Mouse (Mus musculus) left cerebral cortex, adult 2 months (tissue): ENCODE measurements around the gene Lrch1. TPM values are rescaled to one million over a fixed set of nuclear protein-coding genes. Genes with fewer than 3 reads are reported as not detected.
A peak's percentile ranks its signal among the peaks of the same experiment; 100 is the strongest.

ENCODE experiments used
- DNase-seq, 2 experiments: peaks; one replicate each; pipeline ENCODE4 v3.0.0; 2021 to 2022; ENCODE audit warnings: low spot score in 2 of 2, mixed read lengths in 1 of 2; ENCODE audit errors: extremely low spot score in 1 of 2
- H3K27ac ChIP-seq: fragments of 200-600 bp; 2 replicates; pipeline ENCODE4 v1.8.1; 2022
- H3K4me3 ChIP-seq: fragments of 200-600 bp; 2 replicates; pipeline ENCODE4 v1.8.1; 2022
- CTCF ChIP-seq: fragments of 200-600 bp; IDR thresholded peaks from 2 replicates; pipeline ENCODE4 v1.8.1; 2022; ENCODE audit warnings: antibody characterized with exemption, mild to moderate bottlenecking, moderate library complexity
- intact Hi-C: fragments of 180-260 bp; cut with DNase I; formaldehyde crosslinking; loops from one replicate; pipeline ENCODE4 v1.15.1; 2025
- total RNA-seq, 2 experiments: library from RNA; stranded (reverse); gene quantifications; 2 replicates each; pipeline ENCODE4 v1.2.3; 2021

Gene Lrch1
- total RNA-seq, 2 experiments from 2014 or later = 14.8 to 16.3 TPM

DNA sequence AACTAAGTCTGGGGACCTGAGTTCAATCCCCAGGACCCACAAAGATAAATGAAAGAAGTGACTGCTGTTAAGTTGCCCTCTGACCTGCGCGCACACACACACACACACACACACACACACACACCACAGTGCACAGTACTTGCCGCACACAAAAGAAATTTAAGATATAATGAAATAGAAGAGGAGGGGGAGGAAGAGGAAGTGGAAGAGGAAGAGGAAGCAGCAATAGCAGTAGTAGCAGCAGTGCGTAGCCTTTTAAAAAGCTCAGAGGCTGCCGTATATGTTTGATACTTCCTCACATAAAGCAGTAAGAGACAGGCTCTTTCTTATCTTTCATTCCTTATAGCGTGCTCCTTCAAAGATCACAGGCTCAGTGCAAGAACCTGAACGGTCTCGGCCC, 92.2 kb downstream of the Lrch1 start:
- no peak overlapping the region for H3K27ac ChIP-seq
- no peak for DNase-seq
- H3K4me3 ChIP-seq = no peak overlapping the region
- no peak for TF ChIP-seq CTCF
- intact Hi-C loops = no loop called here

DNA sequence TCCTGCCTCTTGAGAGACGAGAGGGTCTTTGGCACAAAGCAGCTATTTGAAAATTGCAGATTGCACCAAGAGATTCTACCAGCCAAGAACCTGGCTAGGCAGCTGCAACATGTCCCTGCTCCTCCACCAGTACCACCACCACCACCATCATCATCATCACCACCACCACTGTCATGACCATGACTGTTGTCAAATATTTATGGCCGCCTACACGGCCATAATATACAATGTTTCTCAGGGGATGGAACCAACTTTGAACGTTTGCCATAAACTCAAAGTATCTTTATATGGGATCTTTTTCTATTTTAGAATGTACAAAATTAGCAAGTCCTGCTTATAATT, 93.9 kb downstream of the Lrch1 start:
- H3K4me3 ChIP-seq = no peak overlapping the region
- TF ChIP-seq CTCF = no peak
- H3K27ac ChIP-seq = no peak overlapping the region
- no peak for DNase-seq
- intact Hi-C loops = loop anchor here (5.0 kb wide), 2 partner anchors 64 to 94 kb away; partner anchors contain the start of gene Lrch1

DNA sequence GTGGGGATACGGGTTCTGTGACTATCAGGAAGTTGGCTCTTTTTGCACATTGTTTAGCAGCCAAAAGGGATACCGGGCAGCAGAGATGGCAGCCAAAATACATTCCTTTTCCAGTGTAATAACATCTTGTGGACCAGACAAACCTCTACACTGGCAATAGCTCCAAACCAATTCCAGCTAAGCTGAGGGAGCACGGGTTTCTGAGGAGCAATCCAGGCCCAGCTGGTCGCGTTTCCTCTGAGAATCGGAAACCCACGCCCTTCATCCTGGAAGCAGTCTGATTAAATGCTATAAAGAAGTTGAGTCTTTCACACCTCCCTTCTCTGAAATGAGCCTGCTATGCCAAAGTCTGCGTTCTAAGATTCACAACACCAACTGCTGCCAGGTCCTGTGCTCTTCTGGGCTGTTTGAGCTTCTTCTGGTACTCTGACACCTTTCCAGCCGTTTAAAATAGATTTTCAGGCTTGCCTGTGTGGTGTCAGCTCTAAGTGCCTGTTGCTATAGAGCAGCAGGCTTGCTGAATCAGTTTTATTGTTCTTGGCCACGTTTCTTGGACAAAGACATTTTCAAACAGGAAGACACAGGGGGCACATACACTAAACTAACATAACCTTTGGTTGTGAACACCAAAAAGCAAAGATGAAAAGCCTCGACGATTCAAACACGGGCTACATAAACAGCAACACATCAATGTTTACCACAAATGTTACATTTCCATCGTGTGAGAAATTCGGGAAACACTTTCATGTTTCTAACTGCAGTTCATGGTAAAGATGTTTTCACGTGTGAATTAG, 94.5 kb downstream of the Lrch1 start:
- no peak overlapping the region for H3K27ac ChIP-seq
- TF ChIP-seq CTCF = no peak
- no peak overlapping the region for H3K4me3 ChIP-seq
- intact Hi-C loops = loop anchor here (5.0 kb wide), 2 partner anchors 64 to 94 kb away; partner anchors contain the start of gene Lrch1
- DNase-seq = peak; percentile 32 to 50

DNA sequence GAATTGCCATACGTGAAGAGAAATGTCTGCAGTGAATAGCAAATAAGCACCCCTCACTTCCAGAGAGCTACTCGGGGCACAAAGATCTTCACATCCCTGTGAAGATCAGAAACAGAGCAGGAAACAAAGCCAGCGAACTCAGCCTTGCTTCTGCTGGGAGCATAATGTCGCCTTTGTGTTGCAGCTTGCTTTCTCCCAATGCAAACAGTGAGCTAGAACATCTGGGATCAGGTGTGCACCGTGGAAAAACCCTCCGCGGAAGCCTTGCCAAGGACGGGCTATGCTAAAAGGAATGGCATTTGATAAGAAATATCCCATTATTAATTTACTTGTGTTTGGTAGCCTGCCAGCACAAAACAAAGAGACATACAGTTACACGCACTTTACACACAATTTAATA, 95.8 kb downstream of the Lrch1 start:
- intact Hi-C loops = loop anchor here (5.0 kb wide), 2 partner anchors 65 to 95 kb away; partner anchors contain the start of gene Lrch1
- DNase-seq = no peak
- H3K27ac ChIP-seq = no peak overlapping the region

DNA sequence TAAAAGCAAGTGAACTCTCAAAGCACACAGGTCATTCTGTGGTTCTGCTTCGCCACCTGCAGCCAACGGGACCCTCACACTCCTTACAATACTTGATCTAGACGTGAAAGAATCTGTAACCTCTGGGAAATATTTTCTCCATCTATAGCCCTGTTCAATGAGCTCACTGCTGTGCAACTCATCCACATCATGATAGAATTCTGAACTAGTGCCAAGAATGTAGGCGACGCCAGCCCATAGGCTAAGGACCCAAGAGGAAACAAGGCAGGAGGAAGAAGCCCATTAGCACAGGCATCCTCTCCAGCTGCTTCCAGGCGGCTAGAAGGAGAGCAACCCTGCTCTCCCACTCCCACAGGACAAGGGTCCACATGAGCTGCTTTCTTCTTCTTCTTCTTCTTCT, 98.7 kb downstream of the Lrch1 start:
- Histone ChIP-seq H3K27ac (no peak overlapping the region), H3K4me3 (no peak overlapping the region)
- TF ChIP-seq CTCF = no peak
- DNase-seq = no peak
- intact Hi-C loops = no loop called here

More for the DNA sequence above, 95.8 kb downstream of the Lrch1 start:
- H3K4me3 ChIP-seq = no peak overlapping the region
- no peak for TF ChIP-seq CTCF

DNA sequence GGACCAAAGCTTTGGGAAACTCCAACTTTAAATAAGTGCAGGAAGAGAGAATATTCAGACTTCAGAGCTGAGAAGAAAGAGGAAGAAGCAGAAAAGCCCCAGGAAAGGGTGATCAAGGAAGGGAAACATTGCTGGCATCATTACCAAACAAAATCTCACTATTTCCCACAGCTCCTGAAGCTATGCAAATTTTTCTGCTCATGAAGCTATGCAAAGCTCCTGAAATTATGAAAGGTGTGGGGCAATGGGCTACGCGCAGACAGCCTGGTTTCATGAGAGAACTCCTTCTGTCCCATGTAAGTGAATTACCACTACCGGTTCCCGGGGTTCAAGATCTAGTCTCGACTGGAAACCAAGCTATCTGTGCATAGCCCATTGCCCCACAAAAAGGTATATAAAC, 99.5 kb downstream of the Lrch1 start:
- no peak for DNase-seq
- Histone ChIP-seq H3K27ac (no peak overlapping the region), H3K4me3 (no peak overlapping the region)
- no peak for TF ChIP-seq CTCF
- intact Hi-C loops = no loop called here

DNA sequence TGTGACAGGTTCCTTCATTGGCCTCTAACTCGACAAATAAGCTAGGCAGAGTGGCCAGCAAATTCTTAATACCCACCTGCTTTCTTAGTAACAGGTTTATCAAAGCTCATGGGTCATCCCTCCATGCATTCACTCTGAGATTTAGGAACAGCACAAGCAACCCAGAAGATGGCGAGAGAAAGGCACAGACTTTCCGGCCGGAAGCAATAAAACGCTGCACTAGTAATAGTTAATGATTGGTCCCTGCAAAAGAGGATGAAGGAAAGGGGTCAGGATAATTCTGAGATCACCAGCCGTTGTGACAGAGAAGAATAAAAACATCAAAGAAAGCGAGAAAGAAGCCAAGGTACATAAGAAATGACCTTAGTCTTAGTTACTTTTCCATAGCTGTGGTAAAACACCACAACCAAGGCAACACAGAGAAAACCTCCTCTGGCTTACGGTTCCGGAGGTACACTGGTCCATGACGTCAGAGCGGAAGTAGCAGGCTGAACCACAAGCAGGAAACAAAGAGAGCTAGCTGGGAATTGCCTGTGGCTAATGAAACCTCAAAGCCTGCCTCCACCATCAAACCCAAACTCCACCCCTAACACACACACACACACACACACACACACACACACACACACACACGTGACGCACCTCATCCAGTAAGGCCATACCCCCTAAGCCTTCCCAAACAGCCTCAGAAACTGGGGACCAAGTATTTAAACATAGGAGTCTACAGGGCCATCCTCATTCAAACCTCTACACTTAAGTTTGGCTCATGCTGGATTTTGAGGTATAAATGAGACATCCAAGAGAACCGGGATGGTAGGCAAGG, 100.2 kb downstream of the Lrch1 start:
- TF ChIP-seq CTCF = no peak
- no peak overlapping the region for H3K27ac ChIP-seq
- intact Hi-C loops = no loop called here
- H3K4me3 ChIP-seq = no peak overlapping the region
- no peak for DNase-seq

DNA sequence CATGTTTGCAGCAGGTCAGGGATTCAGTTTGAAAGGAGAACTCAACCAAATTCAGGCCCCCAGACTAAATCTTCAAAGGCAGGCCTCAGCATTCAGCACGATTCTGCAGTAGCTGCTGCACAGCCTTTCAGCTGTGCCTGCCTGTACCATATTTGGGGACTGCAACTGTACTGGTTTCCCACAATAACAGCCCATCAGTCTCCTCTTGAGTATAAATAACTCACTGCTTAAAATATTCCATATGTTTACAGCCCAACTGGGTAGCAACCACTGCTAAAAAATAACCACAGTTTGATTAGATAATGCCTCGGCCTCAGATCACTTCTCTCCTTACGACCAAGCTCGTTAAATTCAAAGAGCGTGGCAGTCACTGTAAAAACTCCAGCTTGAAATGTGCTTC, 101.0 kb downstream of the Lrch1 start:
- no peak for TF ChIP-seq CTCF
- intact Hi-C loops = no loop called here

DNA sequence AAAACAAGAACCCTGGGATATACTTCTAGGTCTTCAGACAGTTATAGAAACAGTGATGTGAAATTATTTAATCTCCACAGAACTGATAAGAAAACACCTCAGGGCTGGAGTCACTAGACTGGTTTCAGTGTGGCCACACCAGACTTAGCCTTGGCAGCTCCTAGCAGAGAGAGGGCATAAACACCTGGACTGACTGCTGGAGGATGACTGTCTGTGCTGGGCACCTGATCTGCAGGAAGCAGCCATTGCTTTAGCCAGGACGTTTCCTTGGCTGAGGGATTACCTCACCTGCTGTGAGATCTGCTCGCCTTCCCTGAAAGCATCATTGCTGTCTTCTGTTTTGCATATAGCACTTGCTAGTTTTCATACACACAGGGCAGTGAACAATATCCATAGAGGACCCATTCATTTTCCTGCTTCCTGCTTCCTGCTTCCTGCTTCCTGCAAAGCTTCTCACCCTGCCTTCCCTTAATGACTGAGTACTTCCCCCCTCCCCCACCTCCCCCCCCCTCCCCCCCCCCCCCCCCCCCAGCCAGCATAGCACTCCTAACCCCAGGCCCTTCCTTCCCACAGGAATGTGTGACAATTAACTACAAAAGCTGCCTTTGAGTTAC, 101.9 kb downstream of the Lrch1 start:
- intact Hi-C loops = no loop called here
- no peak overlapping the region for H3K4me3 ChIP-seq
- no peak overlapping the region for H3K27ac ChIP-seq

More for the DNA sequence above, 101.0 kb downstream of the Lrch1 start:
- DNase-seq = no peak
- no peak overlapping the region for H3K4me3 ChIP-seq
- no peak overlapping the region for H3K27ac ChIP-seq

DNA sequence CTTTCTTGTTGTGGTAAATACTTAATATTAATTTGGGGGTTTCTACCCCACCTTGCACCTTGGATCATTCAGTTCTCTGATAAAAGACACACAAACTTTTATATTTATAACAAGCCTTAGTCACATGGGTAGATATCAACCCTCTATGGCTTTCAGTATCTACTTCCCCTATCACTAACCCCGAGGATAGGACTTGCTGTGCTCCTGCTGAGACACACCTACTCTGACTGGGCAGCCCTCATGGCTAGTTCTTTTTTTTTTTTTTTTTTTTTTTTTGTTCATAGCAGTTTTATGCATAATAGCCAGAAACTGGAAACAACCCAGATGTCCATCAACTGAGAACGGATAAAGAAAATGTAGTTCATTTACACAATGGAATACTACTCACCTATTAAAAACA, 106.0 kb downstream of the Lrch1 start:
- H3K4me3 ChIP-seq = no peak overlapping the region
- intact Hi-C loops = no loop called here
- TF ChIP-seq CTCF = no peak

More for the DNA sequence above, 101.9 kb downstream of the Lrch1 start:
- DNase-seq = no peak
- TF ChIP-seq CTCF = no peak

DNA sequence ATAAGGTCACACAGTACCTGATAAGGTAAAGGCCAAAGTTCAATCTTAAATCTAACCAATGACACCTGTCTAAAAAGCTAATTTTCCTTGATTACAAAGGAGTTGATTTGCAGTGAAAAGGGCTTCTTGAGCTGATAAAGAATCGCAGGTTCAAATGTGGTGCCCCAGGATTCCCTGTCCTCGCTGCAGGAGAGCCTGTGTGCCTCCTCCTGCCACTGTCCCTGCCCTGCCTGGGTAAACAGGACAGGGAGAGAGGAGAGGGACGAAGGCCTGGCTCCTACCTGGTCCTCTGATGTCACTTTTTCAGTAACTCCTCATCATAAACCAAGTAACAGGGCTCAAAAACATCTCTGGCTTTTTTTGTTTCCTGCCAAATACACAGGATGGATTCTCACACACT, 106.4 kb downstream of the Lrch1 start:
- TF ChIP-seq CTCF = no peak
- no peak for DNase-seq
- no peak overlapping the region for H3K27ac ChIP-seq

More for the DNA sequence above, 106.0 kb downstream of the Lrch1 start:
- no peak overlapping the region for H3K27ac ChIP-seq
- no peak for DNase-seq

DNA sequence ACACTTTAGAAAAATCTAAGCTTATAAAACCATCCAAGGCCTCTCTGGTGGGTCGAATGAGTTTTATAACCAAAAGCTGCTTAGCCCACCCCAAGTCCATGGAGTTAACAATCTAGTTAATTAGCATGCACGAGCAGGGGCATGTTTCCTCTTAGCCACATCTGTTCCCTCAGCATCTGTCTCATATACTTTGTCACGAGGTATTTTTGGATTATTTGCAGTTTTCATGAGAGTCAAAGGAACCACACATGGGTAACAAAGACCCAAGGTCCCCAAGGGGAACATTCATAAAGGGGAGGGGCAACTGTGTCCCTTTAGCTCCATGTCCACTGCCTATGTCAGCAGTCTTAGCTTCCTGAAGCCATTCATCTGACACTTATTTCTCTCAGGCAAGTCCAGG, 106.9 kb downstream of the Lrch1 start:
- H3K4me3 ChIP-seq = no peak overlapping the region
- TF ChIP-seq CTCF = no peak
- H3K27ac ChIP-seq = no peak overlapping the region
- intact Hi-C loops = no loop called here
- no peak for DNase-seq

More for the DNA sequence above, 106.4 kb downstream of the Lrch1 start:
- no peak overlapping the region for H3K4me3 ChIP-seq
- intact Hi-C loops = no loop called here
